Mouse (Mus musculus): ENCODE data around the gene Rapgef1.

GRCm38 (mm10) chr2:29641707-29642106, 22.2 kb downstream of the Rapgef1 start:
- no peak for TF ChIP-seq FLI1 (IDR thresholded peaks at IDR 0.05; ENCODE audit: low read length)
- no peak for TF ChIP-seq GATA1 (IDR thresholded peaks at IDR 0.05; ENCODE audit: borderline replicate concordance, low read length)
